Mouse (Mus musculus): ENCODE measurements around the gene Cldnd2. TPM values are rescaled to one million over a fixed set of nuclear protein-coding genes. Genes with fewer than 3 reads are reported as not detected.

Cldnd2 gene
- polyA plus RNA-seq (2011; ENCODE audit: insufficient read depth, insufficient read length, low read depth, missing spikeins), result not detected in 2 replicates

GRCm38 (mm10) chr7:43440482-43440881, at the start of gene Cldnd2:
Gene Cldnd2 (plus strand): TSS chr7:43440782.
- Histone ChIP-seq H3K27ac (ENCODE audit: insufficient read depth, low read length) (no peak within 1 kb of the TSS), H3K9me3 (replicated peaks; ENCODE audit: control insufficient read depth, insufficient read depth, low read length, poor library complexity, severe bottlenecking) (no peaks in the 10 kb centered on the region), H3K36me3 (ENCODE audit: control insufficient read depth, insufficient read depth, low read length, poor library complexity, severe bottlenecking) (no peaks in the 10 kb centered on the region), H3K27me3 (ENCODE audit: control insufficient read depth, insufficient read depth, low read length, poor library complexity, severe bottlenecking) (no peaks in the 10 kb centered on the region), H3K9ac (ENCODE audit: low read depth, poor library complexity, severe bottlenecking) (no peak within 1 kb of the TSS), H3K4me1 (ENCODE audit: control insufficient read depth, insufficient read depth, low read length) (peaks cover 4% of the 10 kb centered on the region), H3K4me3 (ENCODE audit: low read depth, low read length) (no peak within 1 kb of the TSS)
- TF ChIP-seq CTCF (IDR thresholded peaks at IDR 0.05; ENCODE audit: low read depth, low read length) (no peak), EP300 (IDR thresholded peaks at IDR 0.05; ENCODE audit: insufficient read depth, low read depth, low read length) (no peak), POLR2A (IDR thresholded peaks at IDR 0.05; ENCODE audit: insufficient read depth, low read length) (no peak)

GRCm38 (mm10) chr7:43392349-43393121, 48.0 kb upstream of the Cldnd2 start:
- H3K27me3 ChIP-seq (ENCODE audit: control insufficient read depth, insufficient read depth, low read length, poor library complexity, severe bottlenecking), result no peaks in the 10 kb centered on the region
- H3K36me3 ChIP-seq (ENCODE audit: control insufficient read depth, insufficient read depth, low read length, poor library complexity, severe bottlenecking), result no peaks in the 10 kb centered on the region
- no peaks in the 10 kb centered on the region for H3K9me3 ChIP-seq (replicated peaks; ENCODE audit: control insufficient read depth, insufficient read depth, low read length, poor library complexity, severe bottlenecking)
- H3K27ac ChIP-seq (ENCODE audit: insufficient read depth, low read length), result no peak overlapping the region
- H3K9ac ChIP-seq (ENCODE audit: low read depth, poor library complexity, severe bottlenecking), result no peak overlapping the region
- no peak for TF ChIP-seq POLR2A (IDR thresholded peaks at IDR 0.05; ENCODE audit: insufficient read depth, low read length)
- no peak for TF ChIP-seq EP300 (IDR thresholded peaks at IDR 0.05; ENCODE audit: insufficient read depth, low read depth, low read length)
- TF ChIP-seq CTCF (IDR thresholded peaks at IDR 0.05; ENCODE audit: low read depth, low read length), result no peak
- no peaks in the 10 kb centered on the region for H3K4me1 ChIP-seq (ENCODE audit: control insufficient read depth, insufficient read depth, low read length)
- H3K4me3 ChIP-seq (ENCODE audit: low read depth, low read length), result no peak overlapping the region

GRCm38 (mm10) chr7:43399501-43399900, 41.1 kb upstream of the Cldnd2 start:
- Histone ChIP-seq H3K27ac (ENCODE audit: insufficient read depth, low read length) (no peak overlapping the region), H3K9me3 (replicated peaks; ENCODE audit: control insufficient read depth, insufficient read depth, low read length, poor library complexity, severe bottlenecking) (no peaks in the 10 kb centered on the region), H3K27me3 (ENCODE audit: control insufficient read depth, insufficient read depth, low read length, poor library complexity, severe bottlenecking) (no peaks in the 10 kb centered on the region), H3K9ac (ENCODE audit: low read depth, poor library complexity, severe bottlenecking) (no peak overlapping the region), H3K4me1 (ENCODE audit: control insufficient read depth, insufficient read depth, low read length) (no peaks in the 10 kb centered on the region), H3K4me3 (ENCODE audit: low read depth, low read length) (no peak overlapping the region), H3K36me3 (ENCODE audit: control insufficient read depth, insufficient read depth, low read length, poor library complexity, severe bottlenecking) (no peaks in the 10 kb centered on the region)
- TF ChIP-seq POLR2A (IDR thresholded peaks at IDR 0.05; ENCODE audit: insufficient read depth, low read length) (no peak), EP300 (IDR thresholded peaks at IDR 0.05; ENCODE audit: insufficient read depth, low read depth, low read length) (no peak), CTCF (IDR thresholded peaks at IDR 0.05; ENCODE audit: low read depth, low read length) (no peak)

- H3K4me3 ChIP-seq (ENCODE audit: low read depth, low read length), result no peak overlapping the region
- H3K27me3 ChIP-seq (ENCODE audit: control insufficient read depth, insufficient read depth, low read length, poor library complexity, severe bottlenecking), result no peaks in the 10 kb centered on the region; the same call in 1 of the 2 replicates
- no peak overlapping the region for H3K27ac ChIP-seq (ENCODE audit: insufficient read depth, low read length)
- no peaks in the 10 kb centered on the region for H3K9me3 ChIP-seq (replicated peaks; ENCODE audit: control insufficient read depth, insufficient read depth, low read length, poor library complexity, severe bottlenecking)
- no peak overlapping the region for H3K9ac ChIP-seq (ENCODE audit: low read depth, poor library complexity, severe bottlenecking)
- H3K4me1 ChIP-seq (ENCODE audit: control insufficient read depth, insufficient read depth, low read length), result no peaks in the 10 kb centered on the region
- TF ChIP-seq CTCF (IDR thresholded peaks at IDR 0.05; ENCODE audit: low read depth, low read length) (no peak), POLR2A (IDR thresholded peaks at IDR 0.05; ENCODE audit: insufficient read depth, low read length) (no peak), EP300 (IDR thresholded peaks at IDR 0.05; ENCODE audit: insufficient read depth, low read depth, low read length) (no peak)
- no peaks in the 10 kb centered on the region for H3K36me3 ChIP-seq (ENCODE audit: control insufficient read depth, insufficient read depth, low read length, poor library complexity, severe bottlenecking)
These were observed 37.9 kb upstream of the Cldnd2 start for GRCm38 (mm10) chr7:43402718-43403117.

GRCm38 (mm10) chr7:43407573-43407972, 33.0 kb upstream of the Cldnd2 start:
- no peaks in the 10 kb centered on the region for H3K36me3 ChIP-seq (ENCODE audit: control insufficient read depth, insufficient read depth, low read length, poor library complexity, severe bottlenecking)
- no peak for TF ChIP-seq CTCF (IDR thresholded peaks at IDR 0.05; ENCODE audit: low read depth, low read length)
- no peak for TF ChIP-seq EP300 (IDR thresholded peaks at IDR 0.05; ENCODE audit: insufficient read depth, low read depth, low read length)
- no peak for TF ChIP-seq POLR2A (IDR thresholded peaks at IDR 0.05; ENCODE audit: insufficient read depth, low read length)
- H3K27me3 ChIP-seq (ENCODE audit: control insufficient read depth, insufficient read depth, low read length, poor library complexity, severe bottlenecking), result no peaks in the 10 kb centered on the region; the same call in 1 of the 2 replicates
- H3K9me3 ChIP-seq (replicated peaks; ENCODE audit: control insufficient read depth, insufficient read depth, low read length, poor library complexity, severe bottlenecking), result no peaks in the 10 kb centered on the region
- no peak overlapping the region for H3K4me3 ChIP-seq (ENCODE audit: low read depth, low read length)
- H3K27ac ChIP-seq (ENCODE audit: insufficient read depth, low read length), result no peak overlapping the region
- H3K4me1 ChIP-seq (ENCODE audit: control insufficient read depth, insufficient read depth, low read length), result peaks cover 2% of the 10 kb centered on the region
- H3K9ac ChIP-seq (ENCODE audit: low read depth, poor library complexity, severe bottlenecking), result no peak overlapping the region

GRCm38 (mm10) chr7:43408131-43408553, 32.4 kb upstream of the Cldnd2 start, which contains the start of gene Siglecg:
Gene Siglecg (plus strand): TSS chr7:43408204.
- no peaks in the 10 kb centered on the region for H3K36me3 ChIP-seq (ENCODE audit: control insufficient read depth, insufficient read depth, low read length, poor library complexity, severe bottlenecking)
- TF ChIP-seq EP300 (IDR thresholded peaks at IDR 0.05; ENCODE audit: insufficient read depth, low read depth, low read length), result no peak
- no peak for TF ChIP-seq CTCF (IDR thresholded peaks at IDR 0.05; ENCODE audit: low read depth, low read length)
- TF ChIP-seq POLR2A (IDR thresholded peaks at IDR 0.05; ENCODE audit: insufficient read depth, low read length), result no peak
- H3K27me3 ChIP-seq (ENCODE audit: control insufficient read depth, insufficient read depth, low read length, poor library complexity, severe bottlenecking), result no peaks in the 10 kb centered on the region; the same call in 1 of the 2 replicates

More at GRCm38 (mm10) chr7:43408131-43408553, 32.4 kb upstream of the Cldnd2 start, which contains the start of gene Siglecg:
- H3K27ac ChIP-seq (ENCODE audit: insufficient read depth, low read length), result no peak within 1 kb of the TSS
- H3K4me3 ChIP-seq (ENCODE audit: low read depth, low read length), result no peak within 1 kb of the TSS
- H3K4me1 ChIP-seq (ENCODE audit: control insufficient read depth, insufficient read depth, low read length), result peaks cover 2% of the 10 kb centered on the region
- no peak within 1 kb of the TSS for H3K9ac ChIP-seq (ENCODE audit: low read depth, poor library complexity, severe bottlenecking)
- no peaks in the 10 kb centered on the region for H3K9me3 ChIP-seq (replicated peaks; ENCODE audit: control insufficient read depth, insufficient read depth, low read length, poor library complexity, severe bottlenecking)

Measured in ES-Bruce4 (cell line).